Mouse (Mus musculus): ENCODE measurements around the gene Hapln4. TPM values are rescaled to one million over a fixed set of nuclear protein-coding genes. Genes with fewer than 3 reads are reported as not detected.
A peak's percentile ranks its signal among the peaks of the same experiment; 100 is the strongest.
"Not testable (repeated sequence)": the region's sequence is repeated elsewhere in the genome, so short reads cannot be mapped to it uniquely, and the experiment has no call there.

Hapln4 gene
- polyA plus RNA-seq (2014; fragmentation: Nextera tagmentation; extraction: Ambion mirVana), result 0.73 and 0.84 TPM in 2 replicates

- peak within 1 kb of the TSS; percentile 91 for H3K4me2 ChIP-seq (ENCODE audit: low read depth, low read length)
- H3K9ac ChIP-seq (replicated peaks; ENCODE audit: low read depth, low read length), result peak within 1 kb of the TSS; percentile 29
- H3K9me3 ChIP-seq (ENCODE audit: control insufficient read depth, low read length), result no peaks in the 10 kb centered on the region
- peak within 1 kb of the TSS; percentile 37 for H3K4me3 ChIP-seq (ENCODE audit: low read depth, low read length)
- H3K27ac ChIP-seq (ENCODE audit: low read depth, low read length), result no peak within 1 kb of the TSS
- H3K4me1 ChIP-seq (ENCODE audit: control insufficient read depth, insufficient read depth, low read length), result peaks cover 17% of the 10 kb centered on the region
- no peaks in the 10 kb centered on the region for H3K36me3 ChIP-seq (ENCODE audit: control insufficient read depth, insufficient read depth, low read length)
- under 1% methylated on average over 26 of the region's 26 CpGs for WGBS
- no peak for ATAC-seq (ENCODE audit: low read depth)
- peaks cover 50% of the 10 kb centered on the region for H3K27me3 ChIP-seq (ENCODE audit: control insufficient read depth, insufficient read depth, low read length)
These were observed at the start of gene Hapln4 for GRCm38 (mm10) chr8:70083285-70083684. Gene Hapln4, plus strand, starts transcription at chr8:70083457.

- Histone ChIP-seq H3K4me1 (ENCODE audit: control insufficient read depth, insufficient read depth, low read length) (peaks cover 13% of the 10 kb centered on the region), H3K4me2 (ENCODE audit: low read depth, low read length) (no peak overlapping the region), H3K36me3 (ENCODE audit: control insufficient read depth, insufficient read depth, low read length) (no peaks in the 10 kb centered on the region), H3K9ac (replicated peaks; ENCODE audit: low read depth, low read length) (no peak overlapping the region), H3K4me3 (ENCODE audit: low read depth, low read length) (no peak overlapping the region), H3K27me3 (ENCODE audit: control insufficient read depth, insufficient read depth, low read length) (no peaks in the 10 kb centered on the region; the same call in 1 of the 2 replicates), H3K27ac (ENCODE audit: low read depth, low read length) (no peak overlapping the region), H3K9me3 (ENCODE audit: control insufficient read depth, low read length) (no peaks in the 10 kb centered on the region)
- ATAC-seq (ENCODE audit: low read depth), result no peak
- WGBS, result 83% methylated on average over 1 of the region's 1 CpGs
These were observed 45.3 kb upstream of the Hapln4 start for GRCm38 (mm10) chr8:70037994-70038393.

- ATAC-seq (ENCODE audit: low read depth), result no peak; the same call in 1 of the 2 replicates
These were observed 41.2 kb upstream of the Hapln4 start for GRCm38 (mm10) chr8:70041885-70042546.

GRCm38 (mm10) chr8:70042583-70043455, 40.4 kb upstream of the Hapln4 start, which contains the start of the genes Mau2 and Sugp1:
Gene Mau2, minus strand, starts transcription at chr8:70042734.
Gene Sugp1, plus strand, starts transcription at chr8:70042813.
- peaks cover 20% of the 10 kb centered on the region for H3K4me1 ChIP-seq (ENCODE audit: control insufficient read depth, insufficient read depth, low read length)
- under 1% methylated on average over 64 of the region's 65 CpGs for WGBS
- peak within 1 kb of the TSS; percentile 87 for H3K27ac ChIP-seq (ENCODE audit: low read depth, low read length)
- H3K36me3 ChIP-seq (ENCODE audit: control insufficient read depth, insufficient read depth, low read length), result no peaks in the 10 kb centered on the region
- no peaks in the 10 kb centered on the region; the same call in 1 of the 2 replicates for H3K27me3 ChIP-seq (ENCODE audit: control insufficient read depth, insufficient read depth, low read length)
- H3K4me3 ChIP-seq (ENCODE audit: low read depth, low read length), result peak within 1 kb of the TSS; percentile 99
- no peaks in the 10 kb centered on the region for H3K9me3 ChIP-seq (ENCODE audit: control insufficient read depth, low read length)
- peak within 1 kb of the TSS; percentile 93 for H3K9ac ChIP-seq (replicated peaks; ENCODE audit: low read depth, low read length)
- ATAC-seq (ENCODE audit: low read depth), result peak; percentile 98
- H3K4me2 ChIP-seq (ENCODE audit: low read depth, low read length), result peak within 1 kb of the TSS; percentile 96

More at GRCm38 (mm10) chr8:70041885-70042546, 41.2 kb upstream of the Hapln4 start:
- H3K4me3 ChIP-seq (ENCODE audit: low read depth, low read length), result peak overlapping the region; percentile 99
- no peaks in the 10 kb centered on the region for H3K9me3 ChIP-seq (ENCODE audit: control insufficient read depth, low read length)
- H3K27me3 ChIP-seq (ENCODE audit: control insufficient read depth, insufficient read depth, low read length), result no peaks in the 10 kb centered on the region; the same call in 1 of the 2 replicates
- peaks cover 20% of the 10 kb centered on the region for H3K4me1 ChIP-seq (ENCODE audit: control insufficient read depth, insufficient read depth, low read length)
- WGBS, result 2% methylated on average over 47 of the region's 47 CpGs
- peak overlapping the region; percentile 93 for H3K9ac ChIP-seq (replicated peaks; ENCODE audit: low read depth, low read length)
- no peaks in the 10 kb centered on the region for H3K36me3 ChIP-seq (ENCODE audit: control insufficient read depth, insufficient read depth, low read length)
- peak overlapping the region; percentile 95 for H3K4me2 ChIP-seq (ENCODE audit: low read depth, low read length)
- peak overlapping the region; percentile 87 for H3K27ac ChIP-seq (ENCODE audit: low read depth, low read length)

GRCm38 (mm10) chr8:70043996-70044395, 39.3 kb upstream of the Hapln4 start:
- no peak for ATAC-seq (ENCODE audit: low read depth)

GRCm38 (mm10) chr8:70049662-70050061, 33.6 kb upstream of the Hapln4 start:
- Histone ChIP-seq H3K9ac (replicated peaks; ENCODE audit: low read depth, low read length) (no peak overlapping the region), H3K9me3 (ENCODE audit: control insufficient read depth, low read length) (no peaks in the 10 kb centered on the region), H3K4me3 (ENCODE audit: low read depth, low read length) (no peak overlapping the region), H3K4me2 (ENCODE audit: low read depth, low read length) (no peak overlapping the region), H3K27ac (ENCODE audit: low read depth, low read length) (no peak overlapping the region), H3K36me3 (ENCODE audit: control insufficient read depth, insufficient read depth, low read length) (peaks cover 35% of the 10 kb centered on the region), H3K4me1 (ENCODE audit: control insufficient read depth, insufficient read depth, low read length) (no peaks in the 10 kb centered on the region), H3K27me3 (ENCODE audit: control insufficient read depth, insufficient read depth, low read length) (no peaks in the 10 kb centered on the region)
- no peak for ATAC-seq (ENCODE audit: low read depth)

More at GRCm38 (mm10) chr8:70043996-70044395, 39.3 kb upstream of the Hapln4 start:
- H3K27me3 ChIP-seq (ENCODE audit: control insufficient read depth, insufficient read depth, low read length), result no peaks in the 10 kb centered on the region; the same call in 1 of the 2 replicates
- peaks cover 20% of the 10 kb centered on the region for H3K4me1 ChIP-seq (ENCODE audit: control insufficient read depth, insufficient read depth, low read length)
- H3K4me2 ChIP-seq (ENCODE audit: low read depth, low read length), result peak overlapping the region; percentile 96
- H3K27ac ChIP-seq (ENCODE audit: low read depth, low read length), result no peak overlapping the region
- 92% methylated on average over 5 of the region's 5 CpGs for WGBS
- peaks cover 5% of the 10 kb centered on the region; the same call in 1 of the 2 replicates for H3K36me3 ChIP-seq (ENCODE audit: control insufficient read depth, insufficient read depth, low read length)
- H3K4me3 ChIP-seq (ENCODE audit: low read depth, low read length), result peak overlapping the region; percentile 99
- no peak overlapping the region; the same call in 1 of the 2 replicates for H3K9ac ChIP-seq (replicated peaks; ENCODE audit: low read depth, low read length)
- no peaks in the 10 kb centered on the region for H3K9me3 ChIP-seq (ENCODE audit: control insufficient read depth, low read length)

GRCm38 (mm10) chr8:70050434-70050833, 32.8 kb upstream of the Hapln4 start:
- not testable (repeated sequence) for ATAC-seq (ENCODE audit: low read depth); H3K27ac ChIP-seq (ENCODE audit: low read depth, low read length); H3K9ac ChIP-seq (replicated peaks; ENCODE audit: low read depth, low read length); H3K4me2 ChIP-seq (ENCODE audit: low read depth, low read length); H3K4me1 ChIP-seq (ENCODE audit: control insufficient read depth, insufficient read depth, low read length); H3K9me3 ChIP-seq (ENCODE audit: control insufficient read depth, low read length); H3K27me3 ChIP-seq (ENCODE audit: control insufficient read depth, insufficient read depth, low read length); H3K4me3 ChIP-seq (ENCODE audit: low read depth, low read length)
- peaks cover 43% of the 10 kb centered on the region for H3K36me3 ChIP-seq (ENCODE audit: control insufficient read depth, insufficient read depth, low read length)
- WGBS, result 95% methylated on average over 5 of the region's 5 CpGs

GRCm38 (mm10) chr8:70057721-70058120, 25.5 kb upstream of the Hapln4 start:
- 92% methylated on average over 1 of the region's 1 CpGs for WGBS
- H3K4me2 ChIP-seq (ENCODE audit: low read depth, low read length), result no peak overlapping the region
- no peaks in the 10 kb centered on the region for H3K4me1 ChIP-seq (ENCODE audit: control insufficient read depth, insufficient read depth, low read length)
- H3K27me3 ChIP-seq (ENCODE audit: control insufficient read depth, insufficient read depth, low read length), result no peaks in the 10 kb centered on the region
- H3K27ac ChIP-seq (ENCODE audit: low read depth, low read length), result no peak overlapping the region
- H3K9me3 ChIP-seq (ENCODE audit: control insufficient read depth, low read length), result no peaks in the 10 kb centered on the region
- no peak for ATAC-seq (ENCODE audit: low read depth)
- H3K36me3 ChIP-seq (ENCODE audit: control insufficient read depth, insufficient read depth, low read length), result peaks cover 75% of the 10 kb centered on the region
- H3K4me3 ChIP-seq (ENCODE audit: low read depth, low read length), result no peak overlapping the region
- H3K9ac ChIP-seq (replicated peaks; ENCODE audit: low read depth, low read length), result no peak overlapping the region

All from neural tube, embryonic 14.5 days (tissue).